In the genomic region with DNA sequence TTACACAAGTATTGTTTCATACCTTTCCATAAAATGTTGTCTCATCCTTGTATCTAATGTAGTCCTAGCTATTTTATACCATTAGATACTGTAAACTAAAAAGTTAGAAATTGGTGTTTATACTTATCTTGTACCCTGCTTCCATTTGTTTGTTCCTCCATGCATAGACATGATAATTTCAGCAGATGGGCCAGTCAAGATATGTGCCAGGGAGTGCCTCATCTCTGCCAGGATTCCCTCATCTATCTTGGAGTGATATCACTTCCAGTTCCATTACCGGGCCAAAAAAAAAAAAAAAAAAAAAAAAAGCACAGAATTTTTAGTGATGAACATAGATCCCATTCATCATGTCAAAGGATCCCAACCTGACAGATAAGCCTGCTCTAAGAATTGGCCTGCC, we compare ENCODE assay signal across 18 mouse cellular contexts.
DNase-seq lines count a peak whose midpoint lies in the region; ATAC-seq lines count a peak whose summit lies in the region.
"Had no signal": no experiment of that assay in that cellular context is flagged by ENCODE, and none has a peak within 500 bp of the region (broad histone marks: within the 10 kb centered on the region; RNA-seq: fewer than 3 reads in every experiment).

No protein-coding gene starts in this region.

- no peaks in the 10 kb centered on the region for H3K36me3 ChIP-seq in forebrain, embryonic 15.5 days
- H3K36me3 ChIP-seq in forebrain, embryonic 12.5 days (replicated peaks): no peaks in the 10 kb centered on the region
- H3K36me3 ChIP-seq: embryonic facial prominence, embryonic 10.5 days; heart, embryonic 15.5 days; hindbrain, embryonic 10.5 days; intestine, embryonic 15.5 days had no signal

- no peaks in the 10 kb centered on the region for H3K27me3 ChIP-seq in forebrain, embryonic 15.5 days
- H3K27me3 ChIP-seq in forebrain, embryonic 12.5 days: no peaks in the 10 kb centered on the region
- H3K27me3 ChIP-seq: heart, embryonic 15.5 days; intestine, embryonic 15.5 days had no signal

- H3K4me3 ChIP-seq in forebrain, embryonic 15.5 days: no peak overlapping the region
- no peak overlapping the region for H3K4me3 ChIP-seq in forebrain, embryonic 12.5 days (replicated peaks)
- H3K4me3 ChIP-seq: embryonic facial prominence, embryonic 10.5 days; heart, adult 2 months; heart, embryonic 15.5 days; hindbrain, embryonic 10.5 days; intestine, embryonic 15.5 days had no signal

- ATAC-seq in cerebellum, adult (ENCODE audit: insufficient number of reproducible peaks, low FRiP score, low TSS enrichment): no peak; the same call in 1 of the 2 replicates
- 0 out of 2 replicates have a peak, but pooled peaks have one; percentile 41 for ATAC-seq in forebrain, embryonic 15.5 days (replicated peaks)
- no peak for ATAC-seq in forebrain, embryonic 12.5 days (ENCODE audit: low FRiP score)
- ATAC-seq in monocyte, adult 5-6 weeks (replicated peaks; ENCODE audit: insufficient number of reproducible peaks, low FRiP score, low TSS enrichment, poor library complexity, severe bottlenecking): no peak
- ATAC-seq: intestine, embryonic 15.5 days had no signal

- H3K27ac ChIP-seq in forebrain, embryonic 15.5 days (replicated peaks): no peak overlapping the region
- no peak overlapping the region for H3K27ac ChIP-seq in forebrain, embryonic 12.5 days
- H3K27ac ChIP-seq: embryonic facial prominence, embryonic 10.5 days; heart, adult 2 months; heart, embryonic 15.5 days; hindbrain, embryonic 10.5 days; hindbrain, embryonic 14.5 days; intestine, embryonic 15.5 days had no signal

- H3K4me2 ChIP-seq in forebrain, embryonic 15.5 days (replicated peaks): no peak overlapping the region
- H3K4me2 ChIP-seq in forebrain, embryonic 12.5 days: no peak overlapping the region
- H3K4me2 ChIP-seq: heart, embryonic 11.5 days; heart, embryonic 15.5 days; hindbrain, embryonic 14.5 days; intestine, embryonic 15.5 days had no signal

- peak; percentile 10 to 12 for DNase-seq in cerebellum, adult 18-20 months
- peak; percentile 44 for DNase-seq in brain, adult 2 months (ENCODE audit: low read depth, low spot score)
- peak; percentile 67 to 72 for DNase-seq in cerebellum, postnatal 10 days
- DNase-seq in left cerebral cortex, adult 8-10 months (ENCODE audit: low spot score in 2 of 2): no peak
- DNase-seq: adrenal gland, postnatal 10 days; gastrocnemius, postnatal 14 days; heart, adult 2 months; kidney, adult 18-20 months had no signal

- H3K9ac ChIP-seq in forebrain, embryonic 15.5 days (replicated peaks): no peak overlapping the region
- H3K9ac ChIP-seq in forebrain, embryonic 12.5 days: no peak overlapping the region
- H3K9ac ChIP-seq: heart, embryonic 15.5 days; hindbrain, embryonic 14.5 days; intestine, embryonic 15.5 days had no signal

- no peaks in the 10 kb centered on the region for H3K9me3 ChIP-seq in forebrain, embryonic 15.5 days
- H3K9me3 ChIP-seq in forebrain, embryonic 12.5 days: no peaks in the 10 kb centered on the region
- H3K9me3 ChIP-seq: embryonic facial prominence, embryonic 10.5 days; heart, embryonic 15.5 days; hindbrain, embryonic 10.5 days; intestine, embryonic 15.5 days had no signal

- no peaks in the 10 kb centered on the region for H3K4me1 ChIP-seq in forebrain, embryonic 15.5 days
- H3K4me1 ChIP-seq in forebrain, embryonic 12.5 days: no peaks in the 10 kb centered on the region
- H3K4me1 ChIP-seq: embryonic facial prominence, embryonic 10.5 days; heart, embryonic 15.5 days; hindbrain, embryonic 10.5 days; intestine, embryonic 15.5 days had no signal

- 84% methylated on average over 1 of the region's 1 CpGs for WGBS in forebrain, embryonic 15.5 days
- 92% methylated on average over 1 of the region's 1 CpGs for WGBS in forebrain, embryonic 12.5 days

Comparison
In these comparisons a context has a peak if more than half of its experiments do, and no peak if none do; other contexts are left out.
1. DNase-seq: peak in cerebellum, adult 18-20 months (2 of 2), brain, adult 2 months (single experiment) and cerebellum, postnatal 10 days (2 of 2); none in left cerebral cortex, adult 8-10 months (0 of 2).